Mouse (Mus musculus): ENCODE measurements around the gene Ints1.
"Not testable (repeated sequence)": the region's sequence is repeated elsewhere in the genome, so short reads cannot be mapped to it uniquely, and the experiment has no call there.

Gene Ints1

DNA sequence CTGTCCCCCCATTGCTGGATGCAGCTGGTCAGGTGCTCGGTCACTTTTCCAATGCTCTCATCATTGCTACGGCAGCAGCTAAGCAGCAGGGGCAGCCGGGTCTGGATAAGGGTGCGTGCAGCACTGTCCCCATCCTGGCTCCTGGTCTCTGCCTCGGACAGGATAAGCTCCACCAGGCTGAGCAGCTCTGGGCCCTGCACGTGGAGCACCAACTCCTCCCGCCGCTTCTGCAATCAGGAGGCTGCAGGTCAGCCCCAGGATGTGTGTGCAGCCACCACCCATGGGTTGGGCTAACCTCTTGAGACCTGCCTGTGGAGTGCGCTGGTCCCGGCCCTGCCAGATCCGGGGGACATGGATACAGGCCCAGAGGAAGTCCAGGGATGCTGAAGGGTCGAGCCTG is 19.3 kb downstream of the Ints1 start:
- no peak for DNase-seq (ENCODE audit: low read depth, low spot score)

DNA sequence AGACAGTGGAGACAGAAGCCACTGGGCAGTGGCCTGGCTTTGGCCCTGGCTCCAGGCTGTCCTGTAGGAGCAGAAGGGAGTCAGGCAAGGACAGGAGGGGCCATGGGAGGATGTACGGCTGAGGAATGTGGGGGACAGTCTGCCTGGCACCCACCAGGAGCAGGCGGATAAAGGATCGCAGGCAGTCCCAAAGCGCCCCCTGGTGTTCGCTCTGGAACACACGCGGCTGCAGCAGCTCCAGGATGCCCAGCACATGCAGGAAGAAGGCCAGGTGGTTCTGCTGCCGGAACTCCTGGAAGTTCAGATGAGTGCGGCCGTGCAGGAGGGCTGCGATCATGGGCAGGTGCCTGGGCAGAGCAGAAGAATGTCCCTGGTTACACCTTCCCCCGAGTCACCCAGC is 20.7 kb downstream of the Ints1 start:
- DNase-seq (ENCODE audit: low read depth, low spot score), result no peak

DNA sequence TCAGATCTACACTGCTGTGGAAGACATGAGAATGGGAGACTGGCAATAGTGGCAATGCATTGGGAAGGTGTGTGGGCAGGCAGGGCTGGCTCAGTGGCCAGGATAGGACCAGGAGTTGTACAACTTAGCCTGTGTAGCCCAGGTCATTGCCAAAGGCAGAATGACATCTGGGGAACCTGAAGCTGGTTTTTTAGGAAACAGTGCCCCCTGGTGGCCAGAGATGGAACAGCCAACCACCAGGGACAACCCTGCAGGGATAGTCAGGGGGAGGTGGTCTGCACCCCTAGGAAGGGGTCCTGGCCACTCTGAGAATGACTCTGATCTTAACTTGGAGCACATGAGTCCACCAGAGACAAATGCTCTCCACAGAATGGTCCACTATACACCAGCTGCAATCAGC is 24.9 kb downstream of the Ints1 start:
- DNase-seq (ENCODE audit: low read depth, low spot score), result peak; percentile 57

DNA sequence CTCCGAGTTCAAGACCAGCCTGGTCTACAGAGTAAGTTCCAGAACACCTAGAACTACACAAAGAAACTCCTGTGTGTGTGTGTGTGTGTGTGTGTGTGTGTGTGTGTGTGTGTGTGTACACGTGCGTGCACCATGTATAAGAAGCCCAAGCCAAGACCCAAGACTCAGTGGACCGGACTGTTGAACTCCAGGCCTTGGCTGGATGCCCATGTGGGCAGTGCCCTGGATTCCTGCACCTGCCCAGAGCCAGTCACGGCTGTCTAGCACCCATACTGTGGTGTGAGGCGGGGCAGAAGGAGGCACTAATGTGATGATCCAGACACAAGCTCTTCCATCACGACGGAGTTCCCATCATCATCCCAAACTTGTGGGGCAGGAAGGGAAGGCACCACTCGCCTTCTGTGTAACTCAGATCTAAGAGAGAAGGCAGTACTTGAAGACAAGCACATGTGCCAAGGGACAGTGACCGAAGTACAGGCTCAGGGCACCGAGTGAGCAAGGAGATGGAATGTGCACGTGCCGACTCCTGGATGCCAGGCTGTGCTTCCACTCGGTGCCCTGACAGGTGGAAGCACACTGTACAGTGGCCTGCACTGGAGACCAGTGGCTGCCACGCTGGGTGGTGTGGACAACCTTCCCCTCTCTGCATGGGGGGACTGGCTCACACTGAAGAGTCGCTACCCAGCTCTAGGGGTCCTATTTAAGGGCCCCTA is 25.9 kb downstream of the Ints1 start:
- no peak for DNase-seq (ENCODE audit: low read depth, low spot score)

DNA sequence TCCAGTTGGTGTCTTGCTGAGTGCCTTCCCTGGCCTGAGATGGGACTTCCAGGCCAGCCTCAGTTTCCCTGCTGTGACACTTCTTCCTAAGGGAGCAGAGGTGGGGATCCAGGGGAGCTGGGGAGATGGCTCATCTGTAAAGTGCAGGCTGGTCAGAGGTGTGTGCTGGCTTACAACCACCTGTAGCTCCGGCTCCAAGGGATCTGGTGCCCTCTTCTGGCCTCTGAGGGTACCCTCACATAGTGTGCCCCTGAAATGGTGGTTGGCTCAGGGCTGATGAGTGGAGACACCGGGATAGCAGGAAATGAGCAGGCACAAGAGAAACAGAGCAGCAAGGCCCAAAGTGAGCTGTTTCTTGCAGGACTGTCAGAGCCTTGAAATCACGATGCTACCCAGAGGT is 29.7 kb downstream of the Ints1 start:
- DNase-seq (ENCODE audit: low read depth, low spot score), result no peak

DNA sequence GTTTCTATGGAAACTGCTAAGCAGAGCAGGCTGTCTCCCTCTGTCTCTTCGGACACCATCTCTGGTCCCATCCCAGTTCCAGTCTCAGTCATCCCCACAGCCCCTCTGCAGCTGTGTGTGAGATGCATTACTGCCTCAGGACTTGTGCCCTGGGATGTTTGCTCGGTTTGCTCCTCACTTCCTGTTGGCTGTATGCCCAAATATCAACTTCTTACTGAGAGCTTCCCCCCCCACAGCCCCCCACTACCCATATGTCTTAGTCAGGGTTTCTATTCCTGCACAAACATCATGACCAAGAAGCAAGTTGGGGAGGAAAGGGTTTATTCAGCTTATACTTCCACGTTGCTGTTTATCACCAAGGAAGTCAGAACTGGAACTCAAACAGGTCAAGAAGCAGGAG is 32.8 kb downstream of the Ints1 start:
- not testable (repeated sequence) for DNase-seq (ENCODE audit: low read depth, low spot score)

DNA sequence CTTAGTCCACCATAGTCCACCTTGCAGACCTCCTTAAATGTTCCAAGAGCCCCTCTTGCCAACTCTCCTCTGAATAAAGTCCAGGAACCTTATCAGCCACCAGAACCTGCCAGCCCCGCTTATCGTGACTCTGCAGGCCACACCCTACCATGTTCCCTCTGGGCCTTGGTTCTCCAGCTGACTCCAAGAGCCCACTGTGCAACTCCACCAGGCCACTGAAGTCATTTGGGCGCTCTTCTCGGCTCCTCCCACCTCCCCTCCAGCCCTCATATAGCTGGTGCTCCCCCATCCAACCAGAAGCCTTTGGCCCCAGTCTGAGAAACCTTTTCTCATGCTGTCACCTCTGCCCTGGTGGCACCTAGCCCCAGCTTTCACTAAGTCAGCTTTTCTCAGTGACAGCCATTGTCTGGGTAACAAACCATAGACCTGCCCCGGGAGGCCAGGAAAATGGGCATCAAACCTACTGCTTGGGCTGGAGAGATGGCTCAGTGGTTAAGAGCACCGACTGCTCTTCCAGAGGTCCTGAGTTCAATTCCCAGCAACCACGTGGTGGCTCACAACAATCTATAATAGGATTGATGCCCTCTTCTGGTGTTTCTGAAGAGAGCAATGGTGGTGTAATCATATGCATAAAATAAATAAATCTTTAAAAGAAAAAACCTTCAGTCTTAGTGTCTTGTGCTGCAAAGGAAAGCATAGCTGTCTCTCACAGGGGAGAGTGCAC is 36.7 kb downstream of the Ints1 start:
- DNase-seq (ENCODE audit: low read depth, low spot score), result peak; percentile 93

DNA sequence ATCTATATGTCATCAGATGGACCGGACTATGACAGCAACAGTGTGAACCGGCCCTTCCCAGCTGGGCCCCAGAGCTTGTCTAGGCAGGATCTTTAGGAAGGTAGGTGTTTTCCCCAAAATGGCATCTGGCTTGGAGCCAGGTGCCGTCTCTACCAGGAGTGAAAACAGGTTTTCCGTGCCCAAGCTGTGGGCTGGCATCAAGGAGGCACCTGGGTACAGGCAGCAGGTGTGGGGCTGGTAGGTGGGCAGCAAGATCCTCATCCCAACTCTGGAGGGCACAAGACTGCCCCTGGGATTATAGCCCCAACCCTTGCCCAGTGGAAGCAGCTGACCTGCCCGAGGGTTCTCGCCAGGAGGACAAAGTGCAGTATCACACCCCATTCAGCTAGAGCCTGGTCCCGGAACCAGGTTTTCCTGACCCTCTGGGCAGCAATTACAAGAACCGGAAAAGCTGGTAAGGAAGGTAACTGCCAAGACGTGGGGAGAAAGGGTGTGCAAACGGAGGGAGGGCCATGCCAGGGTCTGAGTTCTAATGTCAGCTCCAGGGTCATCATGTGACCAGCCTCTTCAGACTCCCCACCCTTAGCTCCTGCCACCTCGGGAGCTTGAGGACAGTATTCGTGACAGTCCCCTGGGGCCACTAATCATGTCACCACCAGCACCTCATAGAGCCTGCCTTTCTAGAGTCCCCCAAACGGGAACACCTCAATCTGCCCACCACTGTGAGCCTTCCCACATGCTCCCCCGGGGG is 37.5 kb downstream of the Ints1 start:
- DNase-seq (ENCODE audit: low read depth, low spot score), result no peak

DNA sequence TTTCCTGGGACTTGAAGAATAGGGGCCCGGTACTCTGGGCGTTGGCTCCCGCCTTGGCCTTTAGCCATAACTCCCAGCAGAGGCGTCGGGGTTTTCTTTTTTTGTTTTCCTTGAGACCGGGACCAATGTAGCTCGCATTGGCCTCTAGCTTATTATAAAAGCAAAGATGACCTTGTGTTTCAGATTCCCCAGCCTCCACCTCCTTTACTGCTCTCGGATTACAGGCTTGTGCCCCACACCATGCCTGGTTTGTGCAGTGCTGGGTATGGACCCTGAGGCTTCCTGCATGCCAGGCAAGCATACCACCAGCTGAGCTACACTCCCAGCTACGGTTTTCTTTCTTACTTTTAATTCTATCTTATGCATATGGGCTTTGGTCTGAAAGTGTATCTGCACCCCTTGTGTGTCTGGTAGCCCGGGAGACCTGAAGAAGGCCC is 39.0 kb downstream of the Ints1 start:
- DNase-seq (ENCODE audit: low read depth, low spot score), result no peak

DNA sequence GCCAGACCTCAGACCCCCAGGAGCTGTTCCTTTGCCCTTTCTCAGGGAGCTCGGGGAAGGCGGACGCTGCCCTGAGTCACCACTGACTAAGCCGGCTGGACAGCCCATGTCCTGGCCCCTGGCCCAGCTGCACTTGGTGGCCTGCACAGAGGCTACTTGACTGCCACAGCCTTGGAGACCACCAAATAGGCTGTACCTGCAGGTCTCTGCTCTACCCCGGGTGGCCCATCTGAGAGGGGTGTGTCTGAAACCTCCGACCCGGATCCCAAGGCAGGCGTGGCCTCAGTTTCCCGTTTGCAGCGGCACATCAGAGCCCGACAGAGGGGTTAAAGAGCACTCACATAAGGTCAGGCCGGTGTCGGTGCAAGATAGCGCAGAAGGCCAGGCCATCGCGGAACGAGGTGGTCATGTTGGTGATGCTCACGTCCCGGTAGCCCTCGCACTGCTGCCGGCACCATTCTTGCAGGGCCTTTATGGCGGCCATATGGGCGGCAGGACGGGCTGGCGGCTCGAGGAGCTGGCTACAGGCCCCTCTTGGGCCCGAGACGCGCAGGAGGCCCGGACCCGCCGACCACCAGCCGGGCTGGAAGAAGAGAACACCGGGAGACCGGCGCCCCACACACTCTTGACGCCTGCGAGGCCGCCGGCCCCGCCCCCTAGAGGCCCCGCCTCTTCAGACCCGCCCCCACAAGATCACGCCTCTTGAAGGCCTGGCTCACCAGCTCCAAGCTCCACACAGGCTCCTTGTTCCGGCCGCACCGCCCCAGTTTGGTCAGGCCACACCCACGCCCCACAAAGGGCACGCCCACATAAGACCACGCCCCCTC is 39.6 kb downstream of the Ints1 start, which contains the start of gene Micall2:
TSS of gene Micall2 (minus strand) at position 660 of the 827 bp plus-strand sequence.
- peak; percentile 98 for DNase-seq (ENCODE audit: low read depth, low spot score)

DNA sequence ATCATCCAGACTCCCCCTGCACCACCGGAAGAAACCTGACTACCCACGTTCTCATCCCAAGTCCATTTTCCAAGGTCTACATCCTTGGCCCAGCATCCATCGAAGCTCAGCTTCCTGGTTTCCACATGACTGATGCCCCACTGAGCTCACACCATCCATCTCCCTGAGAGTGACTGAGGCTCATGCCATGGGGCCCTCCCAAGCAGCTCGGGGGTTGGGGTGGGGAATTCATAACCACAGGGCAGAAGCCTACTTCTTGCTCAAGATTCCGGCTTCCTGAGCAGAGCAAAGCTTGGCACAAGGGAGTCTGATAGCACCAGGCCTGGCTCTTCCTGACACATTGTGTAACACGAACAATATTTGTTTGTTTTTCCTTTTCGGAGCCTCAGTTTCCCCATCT is 40.7 kb downstream of the Ints1 start:
- DNase-seq (ENCODE audit: low read depth, low spot score), result no peak

DNA sequence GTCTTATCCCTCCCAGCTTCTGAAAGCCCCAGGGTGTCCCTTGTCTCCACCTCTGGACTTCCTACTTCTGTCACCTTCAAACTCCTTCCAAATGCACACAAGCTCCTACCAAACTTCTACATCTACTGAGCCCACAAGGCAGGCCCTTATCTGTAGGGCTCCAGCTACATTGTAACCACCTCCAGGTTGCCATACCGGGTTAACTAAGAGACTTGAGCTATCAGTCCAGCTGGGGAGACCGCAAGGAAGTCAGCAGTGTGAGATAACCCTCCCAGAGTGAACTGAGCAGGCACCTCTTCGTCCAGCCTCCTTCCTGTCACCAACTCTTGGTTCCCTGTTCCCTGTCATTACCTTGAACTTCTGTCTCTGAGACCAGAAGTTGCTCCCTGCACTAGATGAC is 41.5 kb downstream of the Ints1 start:
- peak; percentile 70 for DNase-seq (ENCODE audit: low read depth, low spot score)

DNA sequence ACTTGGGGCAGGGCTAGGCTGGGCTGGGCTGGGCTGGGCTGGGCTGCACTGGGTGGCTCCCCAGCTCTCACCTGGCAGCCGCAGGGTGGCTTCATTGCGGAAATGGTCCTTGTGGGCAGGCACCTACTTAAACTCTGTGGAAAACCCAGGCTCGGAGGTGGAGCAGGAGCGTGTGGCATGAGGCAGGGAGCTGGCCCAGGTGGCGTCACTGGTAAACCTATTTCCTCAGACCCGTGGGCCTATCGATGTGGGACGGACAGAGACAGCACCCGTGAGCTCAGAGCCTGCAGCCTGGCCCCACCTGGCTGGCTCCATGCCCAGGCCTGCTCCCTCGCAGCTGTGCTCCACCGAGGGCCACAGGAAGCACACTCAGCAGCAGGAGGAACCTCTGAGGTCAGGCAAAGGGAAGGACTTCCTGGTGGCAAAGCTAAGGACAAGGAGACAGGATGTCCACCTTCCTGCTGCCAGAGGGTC is 42.8 kb downstream of the Ints1 start:
- DNase-seq (ENCODE audit: low read depth, low spot score), result no peak

DNA sequence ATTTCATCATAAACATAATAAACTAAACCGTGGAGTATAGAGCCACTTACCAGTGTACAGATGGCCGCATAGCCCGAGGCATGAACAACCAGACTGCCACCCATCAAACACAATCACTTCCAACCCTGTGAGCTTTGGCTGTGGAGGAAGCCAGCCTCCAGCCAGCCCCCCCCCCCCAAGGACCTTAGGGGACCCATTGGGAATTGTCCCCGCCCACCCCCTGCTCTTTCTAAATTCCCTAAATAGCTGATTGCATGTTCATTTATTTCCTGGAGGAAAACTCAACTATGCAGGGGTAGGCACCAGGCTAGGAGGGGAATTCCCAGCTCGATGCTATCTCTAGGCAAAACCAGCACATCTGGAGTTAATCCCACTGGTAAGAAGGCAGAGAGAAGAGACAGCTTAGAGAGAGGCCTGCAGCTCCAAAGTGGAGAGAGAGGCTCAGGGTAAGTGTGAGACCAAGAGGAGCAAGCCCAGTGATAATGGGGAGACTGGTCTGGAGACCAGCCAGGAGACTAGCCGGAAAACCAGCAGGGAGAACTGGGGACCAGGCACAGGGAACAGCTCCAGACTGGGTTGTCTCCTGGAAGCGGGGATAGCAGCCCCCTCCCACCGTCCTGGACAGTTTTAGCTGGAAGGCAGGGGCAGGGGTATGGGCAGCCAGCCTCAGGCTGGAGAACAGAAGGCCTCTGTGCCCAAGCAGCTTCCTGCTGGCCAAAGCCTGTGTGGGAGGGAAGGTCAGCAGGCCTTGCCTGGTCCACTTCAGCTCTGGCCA is 44.6 kb downstream of the Ints1 start:
- DNase-seq (ENCODE audit: low read depth, low spot score), result no peak

DNA sequence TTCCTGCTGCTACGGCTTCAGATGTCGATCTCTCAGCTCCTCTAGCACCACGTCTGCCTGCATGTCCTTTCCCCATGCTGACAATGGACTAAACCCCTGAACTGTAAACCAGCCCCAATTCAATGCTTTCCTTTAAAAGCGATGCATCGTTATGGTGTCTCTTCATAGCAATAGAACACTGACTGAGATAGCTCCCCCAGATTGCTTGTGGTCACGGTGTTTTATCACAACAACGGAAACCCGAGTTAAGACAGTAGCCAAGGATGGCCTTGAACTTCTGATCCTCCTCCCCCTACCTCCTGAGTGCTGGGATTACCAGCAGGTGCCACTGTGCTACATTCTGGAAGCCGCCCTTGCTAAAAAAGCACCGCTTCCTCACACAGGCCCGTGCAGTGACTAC is 48.2 kb downstream of the Ints1 start:
- no peak for DNase-seq (ENCODE audit: low read depth, low spot score)

DNA sequence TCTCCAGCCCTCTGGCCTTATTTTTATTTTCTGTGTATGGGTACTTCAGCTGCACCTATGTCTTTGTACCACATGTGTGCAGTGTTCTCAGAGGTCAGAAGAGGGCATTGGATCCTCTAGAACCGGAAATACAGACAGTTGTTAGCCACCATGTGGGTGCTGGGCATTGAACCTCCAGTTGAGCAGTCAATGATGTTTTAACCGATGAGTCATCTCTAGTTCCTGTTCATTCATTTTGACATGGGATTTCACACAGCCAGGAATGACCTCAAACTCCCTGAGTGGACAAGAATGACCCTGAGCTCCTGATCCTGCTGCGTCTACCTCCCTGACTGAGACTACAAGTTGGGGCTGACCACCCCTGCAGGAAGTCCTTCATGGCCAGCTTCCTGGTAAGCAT is 49.3 kb downstream of the Ints1 start:
- no peak for DNase-seq (ENCODE audit: low read depth, low spot score)

DNA sequence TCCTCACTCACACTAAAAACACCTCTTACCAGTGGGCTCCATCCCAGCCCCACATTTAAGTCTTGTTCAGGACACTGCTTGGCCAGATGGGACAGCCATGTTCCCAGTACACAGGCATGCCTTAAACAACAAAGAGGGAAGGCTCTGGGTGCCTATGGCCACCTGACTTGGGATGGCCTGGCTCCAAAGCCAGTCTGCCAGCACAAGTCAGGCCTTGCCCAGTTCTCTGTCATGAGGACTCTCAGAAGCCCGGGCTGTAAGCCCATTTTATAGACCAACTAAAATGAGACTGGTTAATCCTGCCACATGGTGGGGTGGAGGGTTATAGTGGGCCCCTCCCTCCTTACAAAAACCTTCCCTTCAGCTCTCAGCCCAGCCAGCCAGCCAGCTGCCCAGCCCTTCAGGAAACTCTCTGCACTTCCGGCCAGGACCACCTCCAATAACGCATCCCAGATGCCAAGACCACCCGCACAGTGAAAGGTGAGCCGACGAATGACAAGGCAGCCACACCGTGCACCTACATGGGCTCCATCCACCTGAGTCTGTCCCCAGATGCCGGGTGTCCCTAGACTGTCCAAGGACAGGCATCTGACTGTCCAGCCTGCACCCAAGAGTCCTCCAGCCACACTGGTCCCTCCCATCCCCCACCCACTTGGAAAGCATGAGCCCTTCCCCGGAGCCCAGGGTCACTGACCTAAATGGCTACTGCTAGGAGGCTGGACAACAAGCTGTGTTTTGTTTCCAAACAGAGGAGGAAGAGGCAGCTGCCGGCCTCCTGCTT is 50.9 kb downstream of the Ints1 start:
- no peak for DNase-seq (ENCODE audit: low read depth, low spot score)

DNA sequence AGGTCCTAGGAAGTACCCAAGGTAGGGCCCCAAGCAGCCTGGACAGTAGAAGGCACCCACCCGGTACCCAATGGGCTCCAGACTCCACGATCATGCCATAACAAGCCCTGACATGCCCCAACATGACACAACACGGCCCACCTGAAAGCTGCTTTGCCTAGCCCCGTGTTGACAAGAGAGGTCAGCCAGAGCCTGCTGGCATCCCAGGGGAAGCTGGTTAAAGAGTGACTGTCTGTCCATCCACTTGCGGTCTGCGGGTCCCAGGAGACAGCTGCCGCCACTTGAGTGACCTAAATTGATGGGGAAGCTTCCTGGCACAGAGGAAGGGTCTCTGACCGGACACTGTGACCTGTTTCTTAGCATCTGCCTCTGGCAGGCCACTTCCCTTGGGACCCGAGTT is 52.4 kb downstream of the Ints1 start:
- DNase-seq (ENCODE audit: low read depth, low spot score), result no peak

DNA sequence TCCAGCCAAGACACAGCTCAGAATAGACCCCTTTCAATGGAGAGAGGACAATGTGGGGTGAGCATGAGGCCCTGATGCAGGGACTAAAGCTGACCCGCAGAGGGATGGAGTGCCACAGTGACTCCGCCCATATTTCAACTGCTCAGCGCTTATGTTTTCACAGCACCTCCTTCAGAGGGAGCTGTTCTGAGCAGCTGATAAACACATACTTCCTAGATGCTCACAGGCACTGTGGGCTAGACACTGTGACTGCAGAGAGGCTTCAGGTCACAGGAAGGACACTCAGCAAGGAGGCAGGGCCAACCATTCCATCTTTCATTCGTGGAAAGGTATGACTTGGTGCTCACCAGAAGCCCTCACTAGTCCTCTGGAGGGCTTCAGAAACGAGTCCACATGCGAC is 52.8 kb downstream of the Ints1 start:
- DNase-seq (ENCODE audit: low read depth, low spot score), result peak; percentile 26

DNA sequence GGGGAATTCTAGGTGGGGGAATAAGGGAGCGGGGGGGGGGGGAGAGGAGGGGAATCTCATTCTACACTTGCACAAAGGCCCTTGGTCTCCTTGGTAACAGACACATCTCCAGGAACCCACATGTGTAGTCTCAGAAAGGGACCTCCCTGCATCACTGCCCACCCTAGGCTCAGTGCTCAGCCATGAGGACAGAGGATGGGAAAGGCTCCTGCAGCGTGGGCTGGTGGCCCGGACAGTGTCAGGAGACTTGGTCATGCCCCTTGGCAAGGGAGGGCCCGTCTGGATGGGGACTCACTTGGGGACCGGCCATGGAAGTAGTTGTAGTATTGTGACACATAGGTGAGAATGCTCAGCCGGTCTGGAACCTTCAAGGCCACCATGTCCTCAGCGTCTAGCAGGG is 56.5 kb downstream of the Ints1 start:
- DNase-seq (ENCODE audit: low read depth, low spot score), result no peak

Data from c-Kit-negative CD71-positive TER-119-positive erythroid progenitor cells, embryonic 14.5 days (primary cell).